Comparison of ENCODE assay signal across 9 mouse cellular contexts in genomic region chr8:117053135-117054079, GRCm38 (mm10). TPM values are rescaled to one million over a fixed set of nuclear protein-coding genes. Genes with fewer than 3 reads are reported as not detected.
DNase-seq lines count a peak whose midpoint lies in the region; ATAC-seq and TF ChIP-seq lines count a peak whose summit lies in the region.
"Had no signal": no experiment of that assay in that cellular context is flagged by ENCODE, and none has a peak within 500 bp of the region (broad histone marks: within the 10 kb centered on the region; RNA-seq: fewer than 3 reads in every experiment).

No protein-coding gene starts in this region.

- ATAC-seq in kidney, embryonic 14.5 days (ENCODE audit: low FRiP score, low TSS enrichment), result no peak
- no peak for ATAC-seq in hindbrain, embryonic 14.5 days (ENCODE audit: low FRiP score)

- no peak overlapping the region for H3K9ac ChIP-seq in kidney, embryonic 14.5 days (ENCODE audit: low read depth, low read length)
- H3K9ac ChIP-seq in liver, adult 2 months (ENCODE audit: low read depth, low read length), result no peak overlapping the region
- H3K9ac ChIP-seq in hindbrain, embryonic 14.5 days, result no peak overlapping the region

- WGBS in kidney, embryonic 14.5 days, result 72% methylated on average over 12 of the region's 12 CpGs
- WGBS in liver, adult 2 months, result 67% methylated on average over 12 of the region's 12 CpGs
- WGBS in hindbrain, embryonic 14.5 days, result 68% methylated on average over 12 of the region's 12 CpGs

- no peaks in the 10 kb centered on the region for H3K4me1 ChIP-seq in kidney, embryonic 14.5 days (ENCODE audit: control insufficient read depth, insufficient read depth, low read length)
- no peaks in the 10 kb centered on the region for H3K4me1 ChIP-seq in liver, adult 2 months (ENCODE audit: control insufficient read depth, insufficient read depth, low read length)
- H3K4me1 ChIP-seq in hindbrain, embryonic 14.5 days (replicated peaks; ENCODE audit: control insufficient read depth, insufficient read depth, low read length), result no peaks in the 10 kb centered on the region

- H3K4me3 ChIP-seq in kidney, embryonic 14.5 days (ENCODE audit: low read length), result no peak overlapping the region
- no peak overlapping the region for H3K4me3 ChIP-seq in liver, adult 2 months (ENCODE audit: insufficient read depth, low read depth, low read length)
- H3K4me3 ChIP-seq in hindbrain, embryonic 14.5 days (replicated peaks; ENCODE audit: low read length), result no peak overlapping the region

- peak; percentile 55 for TF ChIP-seq CTCF in liver, adult 2 months (IDR thresholded peaks at IDR 0.05; ENCODE audit: low read depth, low read length)

- H3K79me2 ChIP-seq in liver, adult 2 months (ENCODE audit: control insufficient read depth, insufficient read depth, low read length), result no peaks in the 10 kb centered on the region

- no peaks in the 10 kb centered on the region for H3K36me3 ChIP-seq in kidney, embryonic 14.5 days (ENCODE audit: control insufficient read depth, insufficient read depth, low read length)
- H3K36me3 ChIP-seq in liver, adult 2 months (ENCODE audit: control insufficient read depth, insufficient read depth, low read length), result no peaks in the 10 kb centered on the region
- no peaks in the 10 kb centered on the region for H3K36me3 ChIP-seq in hindbrain, embryonic 14.5 days (replicated peaks; ENCODE audit: control insufficient read depth, insufficient read depth)

- no peaks in the 10 kb centered on the region for H3K9me3 ChIP-seq in kidney, embryonic 14.5 days (ENCODE audit: control insufficient read depth, low read length)
- no peaks in the 10 kb centered on the region for H3K9me3 ChIP-seq in hindbrain, embryonic 14.5 days (ENCODE audit: control insufficient read depth, low read length)

- no peak for TF ChIP-seq POLR2A in liver, adult 2 months (IDR thresholded peaks at IDR 0.05; ENCODE audit: extremely low read depth, insufficient read depth, low read length)

- intact Hi-C loops in left cerebral cortex, postnatal 36 days (cut with DNase I), result no loop called here

- no peaks in the 10 kb centered on the region; the same call in 1 of the 2 replicates for H3K27me3 ChIP-seq in kidney, embryonic 14.5 days (ENCODE audit: control insufficient read depth, insufficient read depth, low read length)
- no peaks in the 10 kb centered on the region for H3K27me3 ChIP-seq in liver, adult 2 months (ENCODE audit: control insufficient read depth, insufficient read depth, low read length)
- no peaks in the 10 kb centered on the region for H3K27me3 ChIP-seq in hindbrain, embryonic 14.5 days (ENCODE audit: control insufficient read depth, insufficient read depth, low read length)

- no peak overlapping the region for H3K4me2 ChIP-seq in kidney, embryonic 14.5 days (replicated peaks; ENCODE audit: low read depth, low read length)
- H3K4me2 ChIP-seq in hindbrain, embryonic 14.5 days (replicated peaks), result no peak overlapping the region

- no peak overlapping the region for H3K27ac ChIP-seq in kidney, embryonic 14.5 days (ENCODE audit: low read depth, low read length)
- H3K27ac ChIP-seq in liver, adult 2 months (replicated peaks; ENCODE audit: insufficient read depth, low read depth, low read length), result no peak overlapping the region
- no peak overlapping the region for H3K27ac ChIP-seq in hindbrain, embryonic 14.5 days

- DNase-seq in kidney, adult 18-20 months, result peak; percentile 37
- DNase-seq in CD8-positive naive resting alpha-beta T cell, adult 2 months (ENCODE audit: low read depth in 2 of 2, low spot score in 2 of 2), result peak; percentile 3 to 18
- DNase-seq in adrenal gland, postnatal 10 days, result peak; percentile 76
- peak; percentile 8 for DNase-seq in liver, adult 2 months (ENCODE audit: extremely low read depth, low read depth, low spot score)
- peak; percentile 81 for DNase-seq in thymus, postnatal 14 days
- DNase-seq in hindbrain, embryonic 14.5 days (ENCODE audit: low spot score), result no peak
- no peak for DNase-seq in left cerebral cortex, postnatal 36 days (ENCODE audit: low spot score in 2 of 2)

RNA-seq across cellular contexts. Expression of gene Pkd1l2, which starts 28.8 kb away (rescaled TPM):
- not detected in 2 replicates for polyA plus RNA-seq in kidney, embryonic 14.5 days (2014; fragmentation: Nextera tagmentation; extraction: Ambion mirVana)
- under 1 TPM; 0.36 to 0.94 TPM for total RNA-seq in adrenal gland, postnatal 10 days (2021)
- not detected in 2 replicates for total RNA-seq in liver, adult 2 months (2014; rRNA removed)
- not detected in 2 replicates for polyA plus RNA-seq in liver, adult 2 months (2012; rRNA removed)
- polyA plus RNA-seq in hindbrain, embryonic 14.5 days (2014; fragmentation: Nextera tagmentation; extraction: Ambion mirVana), result 0.05 and 0.12 TPM in 2 replicates
- under 1 TPM; 0.07 TPM for total RNA-seq in left cerebral cortex, postnatal 36 days (2021)

RNA-seq across cellular contexts. Expression of gene Bco1, which starts 42.2 kb away (rescaled TPM):
- polyA plus RNA-seq in kidney, embryonic 14.5 days (2014; fragmentation: Nextera tagmentation; extraction: Ambion mirVana), result 0.19 and 0.38 TPM in 2 replicates
- total RNA-seq in adrenal gland, postnatal 10 days (2021), result 1 to 10 TPM; 1.2 to 2.8 TPM
- total RNA-seq in liver, adult 2 months (2014; rRNA removed), result 5.2 and 7.2 TPM in 2 replicates
- 4.0 TPM in 2 replicates for polyA plus RNA-seq in liver, adult 2 months (2012; rRNA removed)
- 0.17 and 0.25 TPM in 2 replicates for polyA plus RNA-seq in hindbrain, embryonic 14.5 days (2014; fragmentation: Nextera tagmentation; extraction: Ambion mirVana)
- total RNA-seq in left cerebral cortex, postnatal 36 days (2021), result not detected
- total RNA-seq: layer of hippocampus, postnatal 25 days had no signal

Comparison
In these comparisons a context has a peak if more than half of its experiments do, and no peak if none do; other contexts are left out.
1. DNase-seq: peak in kidney, adult 18-20 months (single experiment), CD8-positive naive resting alpha-beta T cell, adult 2 months (2 of 2), adrenal gland, postnatal 10 days (single experiment), liver, adult 2 months (single experiment) and thymus, postnatal 14 days (single experiment); none in hindbrain, embryonic 14.5 days (single experiment) and left cerebral cortex, postnatal 36 days (0 of 2).